Mouse (Mus musculus) forebrain, embryonic 10.5 days (tissue): ENCODE data around the gene Kremen1. TPM values are rescaled to one million over a fixed set of nuclear protein-coding genes. Genes with fewer than 3 reads are reported as not detected.

Experiments
- DNase-seq: peaks from one replicate; pipeline ENCODE4 v3.0.0-alpha.2; 2017; ENCODE audit warnings: low spot score; ENCODE audit errors: extremely low spot score
- H3K27ac ChIP-seq: fragments of 300-500 bp; sonication (generic); 2 replicates; pipeline ENCODE4 v1.5.1; 2016; ENCODE audit warnings: mild to moderate bottlenecking
- H3K27me3 ChIP-seq: fragments of 300-500 bp; sonication (generic); 2 replicates; pipeline ENCODE4 v1.6.1; 2016; ENCODE audit warnings: mild to moderate bottlenecking; ENCODE audit not compliant: poor library complexity, severe bottlenecking
- H3K36me3 ChIP-seq: fragments of 300-500 bp; sonication (generic); replicated peaks from 2 replicates; pipeline ENCODE4 v1.6.1; 2016; ENCODE audit warnings: mild to moderate bottlenecking, moderate library complexity
- H3K4me1 ChIP-seq: fragments of 300-500 bp; sonication (generic); 2 replicates; pipeline ENCODE4 v1.6.1; 2016
- H3K4me3 ChIP-seq: fragments of 300-500 bp; sonication (generic); 2 replicates; pipeline ENCODE4 v1.5.1; 2016; ENCODE audit warnings: mild to moderate bottlenecking, moderate library complexity
- H3K9me3 ChIP-seq: fragments of 300-500 bp; sonication (generic); 2 replicates; pipeline ENCODE4 v1.6.1; 2016; ENCODE audit warnings: mild to moderate bottlenecking, moderate library complexity
- WGBS: fragments of 180-500 bp; shearing (Covaris S2); methylation state at CpG from one replicate; pipeline ENCODE4 v1.1.7; 2016; 5-methylcytosine and 5-hydroxymethylcytosine counted together
- polyA plus RNA-seq: library from polyadenylated mRNA; unstranded; fragments of >200 nt; fragmentation: Nextera tagmentation; extraction: Ambion mirVana; gene quantifications from 2 replicates; pipeline ENCODE4 v1.2.1, GENCODE M21; 2016

The Kremen1 gene
- polyA plus RNA-seq, 1 experiment from 2014 or later = 11.4 TPM

- WGBS = 82% methylated on average over 8 of the region's 8 CpGs
- Histone ChIP-seq H3K27ac (peak overlapping the region; percentile 56; the same call in 1 of the 2 replicates), H3K4me3 (no peak overlapping the region), H3K36me3 (no peaks in the 10 kb centered on the region), H3K27me3 (0 out of 2 replicates have a peak, but pooled peaks cover 6% of the 10 kb centered on the region), H3K9me3 (no peaks in the 10 kb centered on the region), H3K4me1 (peaks cover 33% of the 10 kb centered on the region)
- DNase-seq = no peak
Observed at GRCm38 (mm10) chr11:5176685-5177084, 84.7 kb downstream of the Kremen1 start.

DNA sequence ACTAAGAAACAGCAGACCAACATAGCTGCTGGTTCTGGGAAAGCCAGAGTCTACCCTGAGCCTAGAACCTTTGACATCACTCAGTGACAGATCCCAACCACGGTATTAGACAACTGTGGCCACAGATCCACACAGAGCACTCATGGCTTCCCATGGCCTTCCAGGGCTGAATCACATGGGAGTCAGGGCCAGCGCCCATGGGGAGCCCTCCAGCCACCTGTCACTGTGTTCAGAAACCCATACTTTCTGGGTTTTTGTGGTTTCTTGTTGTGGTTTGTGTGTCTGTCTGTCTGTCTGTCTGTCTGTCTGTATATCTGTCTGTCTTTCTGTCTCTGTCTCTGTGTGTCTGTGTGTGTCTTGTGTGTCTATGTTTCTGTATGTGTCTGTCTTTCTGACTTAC lies 85.5 kb downstream of the Kremen1 start:
- no peak overlapping the region for H3K4me3 ChIP-seq
- H3K27me3 ChIP-seq = 0 out of 2 replicates have a peak, but pooled peaks cover 6% of the 10 kb centered on the region
- 82% methylated on average over 2 of the region's 2 CpGs for WGBS
- no peak for DNase-seq
- no peaks in the 10 kb centered on the region for H3K9me3 ChIP-seq
- no peak overlapping the region for H3K27ac ChIP-seq
- peaks cover 33% of the 10 kb centered on the region for H3K4me1 ChIP-seq
- H3K36me3 ChIP-seq = no peaks in the 10 kb centered on the region

- WGBS = 95% methylated on average over 7 of the region's 7 CpGs
- no peak for DNase-seq
- Histone ChIP-seq H3K27me3 (0 out of 2 replicates have a peak, but pooled peaks cover 6% of the 10 kb centered on the region), H3K9me3 (no peaks in the 10 kb centered on the region), H3K27ac (no peak overlapping the region), H3K4me1 (peaks cover 33% of the 10 kb centered on the region), H3K36me3 (no peaks in the 10 kb centered on the region), H3K4me3 (no peak overlapping the region)
Observed at GRCm38 (mm10) chr11:5175141-5175540, 86.2 kb downstream of the Kremen1 start.

- H3K27ac ChIP-seq = peak overlapping the region; percentile 53; the same call in 1 of the 2 replicates
- 61% methylated on average over 3 of the region's 3 CpGs for WGBS
Observed at GRCm38 (mm10) chr11:5172861-5173260, 88.5 kb downstream of the Kremen1 start.

GRCm38 (mm10) chr11:5167311-5167710 lies 94.0 kb downstream of the Kremen1 start:
- Histone ChIP-seq H3K36me3 (no peaks in the 10 kb centered on the region), H3K9me3 (no peaks in the 10 kb centered on the region), H3K27me3 (peaks cover 25% of the 10 kb centered on the region), H3K4me3 (no peak overlapping the region), H3K4me1 (peaks cover 46% of the 10 kb centered on the region), H3K27ac (peak overlapping the region; percentile 72)
- WGBS = 82% methylated on average over 9 of the region's 9 CpGs
- DNase-seq = no peak

More at GRCm38 (mm10) chr11:5172861-5173260, 88.5 kb downstream of the Kremen1 start:
- Histone ChIP-seq H3K4me3 (no peak overlapping the region), H3K4me1 (peaks cover 31% of the 10 kb centered on the region), H3K27me3 (no peaks in the 10 kb centered on the region), H3K36me3 (no peaks in the 10 kb centered on the region), H3K9me3 (no peaks in the 10 kb centered on the region)
- no peak for DNase-seq

GRCm38 (mm10) chr11:5165471-5165916 lies 95.9 kb downstream of the Kremen1 start:
- DNase-seq = no peak
- Histone ChIP-seq H3K27me3 (peaks cover 25% of the 10 kb centered on the region), H3K4me3 (no peak overlapping the region), H3K4me1 (peaks cover 43% of the 10 kb centered on the region), H3K36me3 (no peaks in the 10 kb centered on the region), H3K9me3 (peaks cover 6% of the 10 kb centered on the region; the same call in 1 of the 2 replicates), H3K27ac (peak overlapping the region; percentile 81)
- 28% methylated on average over 8 of the region's 8 CpGs for WGBS

DNA sequence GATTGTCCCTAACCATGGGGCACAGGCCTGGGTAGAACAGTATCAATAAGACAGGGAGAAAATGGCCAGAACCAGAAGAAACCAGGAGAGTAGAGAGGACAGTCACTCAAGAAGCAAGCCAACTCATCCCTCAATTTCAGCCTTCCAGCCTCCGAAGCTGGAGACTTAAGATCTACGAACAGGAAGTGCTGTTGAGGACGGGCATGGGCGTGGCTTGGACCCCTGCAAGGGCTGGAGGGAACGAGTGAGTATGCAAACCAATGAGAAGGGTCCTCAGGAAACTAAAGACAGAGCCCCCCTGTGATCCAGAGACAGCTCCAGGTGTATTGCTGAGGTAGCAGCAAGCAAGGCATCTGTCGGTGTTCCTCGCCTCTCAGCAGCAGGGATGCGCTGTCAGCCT lies 97.0 kb downstream of the Kremen1 start:
- WGBS = 13% methylated on average over 8 of the region's 8 CpGs
- no peaks in the 10 kb centered on the region for H3K36me3 ChIP-seq
- peak overlapping the region; percentile 14; the same call in 1 of the 2 replicates for H3K4me3 ChIP-seq
- peak overlapping the region; percentile 81; the same call in 1 of the 2 replicates for H3K27ac ChIP-seq
- H3K27me3 ChIP-seq = peaks cover 25% of the 10 kb centered on the region
- DNase-seq = no peak
- peaks cover 43% of the 10 kb centered on the region for H3K4me1 ChIP-seq
- H3K9me3 ChIP-seq = peaks cover 6% of the 10 kb centered on the region; the same call in 1 of the 2 replicates

- peaks cover 6% of the 10 kb centered on the region; the same call in 1 of the 2 replicates for H3K9me3 ChIP-seq
- no peak for DNase-seq
- no peaks in the 10 kb centered on the region for H3K36me3 ChIP-seq
- peaks cover 25% of the 10 kb centered on the region for H3K27me3 ChIP-seq
- no peak overlapping the region for H3K27ac ChIP-seq
- no peak overlapping the region for H3K4me3 ChIP-seq
- WGBS = 94% methylated on average over 8 of the region's 8 CpGs
- H3K4me1 ChIP-seq = peaks cover 43% of the 10 kb centered on the region
Observed at GRCm38 (mm10) chr11:5163421-5163820, 97.9 kb downstream of the Kremen1 start.

DNA sequence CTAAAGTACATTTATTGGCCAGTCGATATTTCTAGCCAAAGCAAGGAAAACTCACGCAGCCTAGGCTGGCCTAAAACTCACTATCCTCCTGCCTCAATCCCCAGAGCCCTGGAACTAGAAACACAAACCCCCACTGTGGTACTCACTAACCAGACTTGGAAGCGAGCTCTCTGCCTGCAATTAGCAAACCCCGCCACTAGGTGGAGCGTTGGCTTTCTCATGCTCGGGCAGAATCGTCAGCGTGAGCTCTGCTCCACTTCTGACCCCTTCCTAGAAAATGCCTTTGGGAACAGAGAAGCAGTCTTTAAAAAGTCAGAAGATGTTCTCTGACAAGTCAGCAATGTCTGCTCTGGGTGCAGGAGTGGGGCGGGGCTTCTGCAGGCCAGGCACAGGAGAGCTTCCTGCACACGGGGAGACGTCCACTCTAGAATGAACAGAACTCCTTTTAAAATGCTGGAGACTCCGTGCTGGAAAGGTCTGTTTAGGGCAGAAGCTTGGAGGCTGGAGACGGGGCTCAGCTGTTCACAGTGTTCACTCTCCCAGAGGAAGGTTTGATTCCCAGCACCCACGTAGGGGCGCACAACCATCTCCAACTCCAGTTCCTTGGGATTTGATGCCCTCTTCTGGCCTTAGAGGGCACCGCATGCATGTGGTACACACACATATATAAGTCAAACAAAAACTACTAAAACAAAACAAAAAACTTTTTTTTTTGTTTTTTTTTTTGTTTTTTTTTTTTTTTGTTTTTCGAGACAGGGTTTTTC lies 100.5 kb downstream of the Kremen1 start:
- DNase-seq = peak; percentile 45

GRCm38 (mm10) chr11:5158056-5158455 lies 103.3 kb downstream of the Kremen1 start:
- H3K27me3 ChIP-seq = peaks cover 15% of the 10 kb centered on the region
- no peaks in the 10 kb centered on the region for H3K36me3 ChIP-seq
- H3K27ac ChIP-seq = no peak overlapping the region
- WGBS = 90% methylated on average over 11 of the region's 11 CpGs
- H3K4me3 ChIP-seq = no peak overlapping the region
- no peak for DNase-seq
- peaks cover 6% of the 10 kb centered on the region; the same call in 1 of the 2 replicates for H3K9me3 ChIP-seq
- H3K4me1 ChIP-seq = peaks cover 25% of the 10 kb centered on the region

More for the DNA sequence above, 100.5 kb downstream of the Kremen1 start:
- Histone ChIP-seq H3K36me3 (no peaks in the 10 kb centered on the region), H3K27ac (no peak overlapping the region), H3K27me3 (peaks cover 21% of the 10 kb centered on the region), H3K4me3 (no peak overlapping the region), H3K9me3 (peaks cover 6% of the 10 kb centered on the region; the same call in 1 of the 2 replicates), H3K4me1 (peaks cover 33% of the 10 kb centered on the region)
- WGBS = 74% methylated on average over 17 of the region's 17 CpGs

DNA sequence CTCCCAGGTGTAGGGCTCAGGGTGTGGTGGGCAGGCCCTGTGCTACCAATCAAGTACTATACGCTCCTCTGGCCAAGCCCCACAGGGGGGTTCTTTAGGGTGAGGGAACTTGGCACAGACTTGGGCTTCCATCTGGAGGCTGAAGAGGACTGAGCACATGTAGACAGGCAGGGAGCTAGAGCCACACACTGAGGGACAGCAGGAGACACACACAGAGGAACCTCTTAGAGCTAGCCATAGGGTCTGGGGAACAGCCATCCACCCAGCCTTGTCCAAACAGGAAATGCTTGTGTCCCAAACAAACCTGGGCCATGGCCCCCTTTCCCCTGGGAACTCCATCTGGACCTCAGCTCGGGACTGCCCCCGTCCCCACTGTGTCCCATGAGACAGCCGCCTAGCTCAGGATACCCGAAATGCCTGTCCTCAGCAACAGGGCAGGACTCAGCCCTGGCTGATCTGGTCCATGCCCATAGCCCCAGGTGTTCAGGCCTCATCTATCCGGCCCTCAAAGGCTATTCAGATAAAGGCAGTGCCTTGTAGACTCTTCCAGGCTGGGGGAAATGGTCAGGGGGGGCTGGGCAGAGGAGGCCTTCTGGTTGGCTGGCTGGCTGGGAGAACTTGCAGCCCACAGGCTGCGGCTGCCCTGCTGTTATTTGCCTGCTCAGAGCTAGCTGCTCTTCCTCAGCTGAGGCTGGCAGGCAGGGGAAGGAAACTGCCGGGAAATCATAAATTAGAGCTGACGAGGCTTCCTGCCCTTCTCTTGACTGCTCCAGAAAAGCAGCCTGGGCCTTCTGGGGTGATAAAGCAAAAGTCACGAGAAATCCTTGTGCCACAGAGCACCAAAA lies 106.2 kb downstream of the Kremen1 start:
- H3K4me3 ChIP-seq = no peak overlapping the region
- 52% methylated on average over 10 of the region's 10 CpGs for WGBS
- no peaks in the 10 kb centered on the region for H3K9me3 ChIP-seq
- H3K4me1 ChIP-seq = peaks cover 49% of the 10 kb centered on the region
- H3K27ac ChIP-seq = peak overlapping the region; percentile 41; the same call in 1 of the 2 replicates
- H3K36me3 ChIP-seq = no peaks in the 10 kb centered on the region
- no peak for DNase-seq
- H3K27me3 ChIP-seq = peaks cover 41% of the 10 kb centered on the region

DNA sequence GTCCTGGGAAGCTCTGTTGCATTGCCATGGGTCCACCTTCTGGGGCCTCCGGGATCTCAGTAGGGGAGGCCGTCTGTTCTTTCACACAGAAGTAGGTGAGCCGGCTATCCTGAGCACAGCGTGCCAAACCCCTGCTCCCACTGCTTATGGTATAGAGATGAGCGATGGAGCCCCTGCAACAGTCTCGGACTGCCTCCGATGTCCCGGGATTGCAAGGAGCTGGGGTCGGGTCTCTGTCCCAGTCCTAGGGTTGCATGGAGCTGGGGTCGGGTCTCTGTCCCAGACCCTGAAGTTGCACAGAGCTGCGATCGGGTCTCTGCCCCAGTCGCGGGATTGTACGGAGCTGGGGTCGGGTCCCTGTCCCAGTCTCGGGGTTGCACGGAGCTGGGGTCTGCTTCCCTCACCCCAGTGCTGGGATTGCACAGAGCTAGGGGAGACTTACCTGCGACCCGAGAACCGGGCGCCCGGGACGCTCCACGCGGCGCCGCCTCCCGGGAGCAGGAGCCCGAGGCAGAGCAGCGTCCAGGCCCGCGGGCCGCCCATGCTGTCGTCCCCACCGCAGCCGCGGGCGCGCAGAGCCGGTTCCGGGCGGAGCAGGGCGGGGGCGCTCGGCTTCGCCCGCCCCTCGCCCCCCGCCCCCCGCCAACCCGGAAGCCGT lies 109.5 kb downstream of the Kremen1 start, which contains the start of gene Emid1:
TSS of gene Emid1 (minus strand) at position 578 of the 658 bp plus-strand sequence.
- WGBS = under 1% methylated on average over 43 of the region's 53 CpGs
- Histone ChIP-seq H3K4me1 (peaks cover 73% of the 10 kb centered on the region), H3K27ac (peak within 1 kb of the TSS; percentile 90), H3K36me3 (no peaks in the 10 kb centered on the region), H3K4me3 (peak within 1 kb of the TSS; percentile 73), H3K9me3 (no peaks in the 10 kb centered on the region), H3K27me3 (peaks cover 47% of the 10 kb centered on the region)
- peak; percentile 53 for DNase-seq
